Mouse (Mus musculus): ENCODE data around the gene Mecr. TPM values are rescaled to one million over a fixed set of nuclear protein-coding genes. Genes with fewer than 3 reads are reported as not detected.

Mecr gene
- polyA plus RNA-seq, 1 experiment from 2014 or later, result 86.6 TPM

DNA sequence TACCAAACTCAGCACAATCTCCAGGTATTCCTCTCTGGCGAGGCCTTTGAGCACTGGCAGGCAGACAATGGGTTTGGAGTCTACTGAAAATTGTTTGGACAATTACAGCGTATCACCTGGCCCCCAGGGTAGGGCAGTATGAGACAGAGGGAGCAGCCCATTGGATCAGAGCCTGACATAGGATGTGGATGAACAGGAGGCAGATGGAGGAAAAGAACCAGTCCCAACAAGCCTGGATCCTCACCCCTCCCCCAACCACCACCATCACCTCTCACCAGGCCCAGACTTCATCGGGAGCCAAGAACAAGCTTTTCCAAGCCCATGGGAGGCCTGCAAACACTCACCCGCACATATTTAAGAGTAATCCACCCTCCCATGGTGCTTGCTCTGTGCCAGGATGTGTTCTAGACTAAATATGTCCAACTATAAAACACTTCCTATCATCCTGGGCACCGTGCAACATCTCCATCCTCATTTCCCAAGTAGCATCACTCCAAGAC, 11.7 kb upstream of the Mecr start:
- 68% methylated on average over 5 of the region's 5 CpGs for whole genome bisulfite sequencing
- Histone ChIP-seq H3K4me3 (ENCODE audit: low read length) (no peak overlapping the region), H3K27ac (ENCODE audit: low read length) (no peak overlapping the region), H3K9me3 (ENCODE audit: control insufficient read depth, low read length) (no peaks in the 10 kb centered on the region), H3K4me1 (ENCODE audit: control insufficient read depth, insufficient read depth, low read length) (peaks cover 7% of the 10 kb centered on the region), H3K36me3 (ENCODE audit: control insufficient read depth, insufficient read depth, low read length) (no peaks in the 10 kb centered on the region), H3K4me2 (ENCODE audit: low read depth, low read length) (no peak overlapping the region), H3K9ac (ENCODE audit: low read depth, low read length) (no peak overlapping the region), H3K27me3 (replicated peaks; ENCODE audit: control insufficient read depth, insufficient read depth, low read length) (peaks cover 5% of the 10 kb centered on the region; the same call in 1 of the 2 replicates)
- ATAC-seq, result no peak

DNA sequence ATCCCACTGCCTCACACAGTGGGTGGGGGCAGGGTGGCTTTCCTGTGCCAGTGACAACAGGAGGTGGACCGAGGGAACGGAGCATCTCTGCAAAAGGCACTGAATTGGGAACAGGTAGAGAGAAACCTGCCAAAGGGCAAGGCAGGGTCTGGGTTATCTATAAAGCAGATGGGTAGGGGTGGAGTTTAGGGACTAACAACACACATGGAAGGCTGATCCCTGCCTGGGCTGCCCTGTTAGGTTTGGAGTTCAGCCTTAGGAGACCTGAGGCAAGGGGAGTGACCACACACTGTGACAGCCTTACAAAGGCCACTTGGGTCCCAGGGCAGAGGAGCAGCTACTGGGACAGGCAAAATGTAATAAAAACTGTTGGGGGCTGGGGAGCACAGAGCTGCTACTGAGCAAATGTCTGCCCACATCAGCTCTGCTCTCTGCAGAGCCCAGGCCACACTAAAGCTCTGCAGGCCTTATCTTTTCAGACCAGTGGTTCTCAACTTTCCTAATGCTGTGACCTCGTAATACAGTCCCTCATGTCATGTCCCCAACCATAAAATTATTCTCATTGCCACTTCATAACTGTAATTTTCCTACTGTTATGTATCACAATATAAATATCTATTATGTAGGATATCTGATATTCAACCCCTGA, 10.4 kb upstream of the Mecr start:
- H3K27ac ChIP-seq (ENCODE audit: low read length), result no peak overlapping the region
- H3K4me1 ChIP-seq (ENCODE audit: control insufficient read depth, insufficient read depth, low read length), result peaks cover 9% of the 10 kb centered on the region
- no peaks in the 10 kb centered on the region for H3K9me3 ChIP-seq (ENCODE audit: control insufficient read depth, low read length)
- 83% methylated on average over 3 of the region's 3 CpGs for WGBS
- no peak overlapping the region for H3K4me3 ChIP-seq (ENCODE audit: low read length)
- no peak for ATAC-seq
- H3K4me2 ChIP-seq (ENCODE audit: low read depth, low read length), result no peak overlapping the region
- no peak overlapping the region for H3K9ac ChIP-seq (ENCODE audit: low read depth, low read length)
- H3K27me3 ChIP-seq (replicated peaks; ENCODE audit: control insufficient read depth, insufficient read depth, low read length), result peaks cover 12% of the 10 kb centered on the region; the same call in 1 of the 2 replicates
- no peaks in the 10 kb centered on the region for H3K36me3 ChIP-seq (ENCODE audit: control insufficient read depth, insufficient read depth, low read length)

DNA sequence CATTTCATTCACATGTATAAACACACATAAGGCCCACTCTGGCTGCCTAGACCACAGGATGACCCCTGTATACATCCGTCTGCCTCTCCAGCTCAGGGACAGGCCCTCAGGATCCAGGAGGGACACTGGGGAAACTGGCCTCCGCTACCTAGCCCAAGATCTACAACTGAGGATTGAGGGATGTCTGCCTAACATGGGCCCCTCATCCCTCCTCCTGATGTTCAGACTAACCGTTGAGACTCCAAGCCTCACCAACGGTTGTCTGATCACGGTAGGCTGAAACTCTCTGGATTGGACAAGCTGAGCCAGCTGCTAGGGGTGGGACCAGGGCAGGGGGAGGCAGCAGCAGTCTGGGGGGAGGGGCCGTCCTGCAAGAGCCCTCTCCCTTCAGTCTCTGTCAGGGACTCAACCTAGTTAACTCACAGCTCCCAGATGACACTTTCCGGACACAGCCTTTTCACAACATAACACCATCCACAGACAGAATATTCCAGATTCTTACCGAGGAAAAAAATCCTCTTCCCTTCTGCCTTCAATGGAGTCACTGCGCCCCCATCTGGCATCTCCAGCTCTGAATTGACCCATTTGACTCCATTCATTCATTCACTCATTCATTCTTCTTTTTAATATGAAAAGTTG, 9.2 kb upstream of the Mecr start:
- Histone ChIP-seq H3K27ac (ENCODE audit: low read length) (no peak overlapping the region), H3K27me3 (replicated peaks; ENCODE audit: control insufficient read depth, insufficient read depth, low read length) (peaks cover 12% of the 10 kb centered on the region; the same call in 1 of the 2 replicates), H3K9ac (ENCODE audit: low read depth, low read length) (no peak overlapping the region), H3K4me2 (ENCODE audit: low read depth, low read length) (no peak overlapping the region), H3K9me3 (ENCODE audit: control insufficient read depth, low read length) (no peaks in the 10 kb centered on the region), H3K4me3 (ENCODE audit: low read length) (no peak overlapping the region), H3K4me1 (ENCODE audit: control insufficient read depth, insufficient read depth, low read length) (peaks cover 11% of the 10 kb centered on the region), H3K36me3 (ENCODE audit: control insufficient read depth, insufficient read depth, low read length) (no peaks in the 10 kb centered on the region)
- ATAC-seq, result no peak
- 27% methylated on average over 9 of the region's 9 CpGs for WGBS

DNA sequence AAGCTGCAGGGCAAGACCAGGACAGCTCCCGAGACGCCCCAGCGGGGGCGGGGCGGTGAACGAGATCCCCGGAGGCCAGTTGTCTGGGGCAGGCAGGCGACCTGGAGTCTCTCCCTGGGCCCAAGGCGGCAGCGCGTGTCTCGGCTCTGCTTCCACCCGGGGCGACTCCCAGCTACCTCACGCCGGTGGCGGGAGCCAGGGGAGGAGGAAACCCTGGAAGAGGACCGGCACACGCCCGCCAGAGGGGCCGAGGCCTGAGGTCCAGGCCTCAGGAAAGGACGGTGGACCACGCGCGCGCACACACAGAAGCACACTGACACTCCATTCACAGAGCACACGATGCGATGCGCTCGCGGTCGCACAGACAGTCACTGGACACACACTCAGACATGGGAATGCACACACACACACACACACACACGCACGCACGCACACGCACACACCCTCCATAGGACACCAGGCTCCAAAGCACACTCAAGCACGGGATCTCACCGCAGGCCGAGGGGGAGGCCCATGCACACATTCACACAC, 6.9 kb upstream of the Mecr start:
- WGBS, result 3% methylated on average over 39 of the region's 39 CpGs
- peaks cover 11% of the 10 kb centered on the region for H3K4me1 ChIP-seq (ENCODE audit: control insufficient read depth, insufficient read depth, low read length)
- peak overlapping the region; percentile 71 for H3K4me3 ChIP-seq (ENCODE audit: low read length)
- peak; percentile 17; the same call in 1 of the 2 replicates for ATAC-seq
- H3K27ac ChIP-seq (ENCODE audit: low read length), result no peak overlapping the region
- H3K9me3 ChIP-seq (ENCODE audit: control insufficient read depth, low read length), result no peaks in the 10 kb centered on the region
- H3K27me3 ChIP-seq (replicated peaks; ENCODE audit: control insufficient read depth, insufficient read depth, low read length), result peaks cover 12% of the 10 kb centered on the region; the same call in 1 of the 2 replicates
- peak overlapping the region; percentile 76 for H3K9ac ChIP-seq (ENCODE audit: low read depth, low read length)
- H3K4me2 ChIP-seq (ENCODE audit: low read depth, low read length), result peak overlapping the region; percentile 100
- H3K36me3 ChIP-seq (ENCODE audit: control insufficient read depth, insufficient read depth, low read length), result no peaks in the 10 kb centered on the region

DNA sequence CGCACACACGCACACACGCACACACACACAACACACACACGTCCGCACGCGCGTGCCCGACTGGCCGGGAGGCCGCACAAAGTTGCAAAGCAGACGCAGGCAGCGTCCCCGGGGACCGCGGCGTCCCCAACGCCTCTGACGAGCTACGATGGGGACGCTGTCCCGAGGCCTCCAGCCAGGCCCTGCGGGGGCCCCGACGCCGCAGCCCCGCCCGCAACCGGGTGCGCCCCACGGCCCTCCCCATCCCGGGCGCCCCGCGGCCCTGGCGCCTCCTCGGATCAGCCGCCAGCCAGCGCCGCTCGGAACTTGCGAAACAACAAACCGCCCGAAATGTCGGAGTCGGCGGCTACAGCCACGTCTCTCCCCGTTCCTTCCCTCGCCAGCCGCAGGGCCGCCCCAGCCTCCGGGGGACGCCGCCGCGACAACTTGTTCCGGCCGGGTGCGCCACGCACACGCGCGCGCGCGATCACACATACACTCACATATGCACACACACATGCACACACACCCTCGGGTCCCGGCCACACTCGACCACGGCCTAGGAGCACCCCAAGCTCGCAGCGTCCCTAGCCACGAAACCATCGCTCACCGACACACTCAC, 6.3 kb upstream of the Mecr start:
- WGBS, result under 1% methylated on average over 65 of the region's 76 CpGs
- Histone ChIP-seq H3K27me3 (replicated peaks; ENCODE audit: control insufficient read depth, insufficient read depth, low read length) (peaks cover 12% of the 10 kb centered on the region; the same call in 1 of the 2 replicates), H3K4me2 (ENCODE audit: low read depth, low read length) (peak overlapping the region; percentile 100), H3K36me3 (ENCODE audit: control insufficient read depth, insufficient read depth, low read length) (no peaks in the 10 kb centered on the region), H3K9ac (ENCODE audit: low read depth, low read length) (peak overlapping the region; percentile 76), H3K4me1 (ENCODE audit: control insufficient read depth, insufficient read depth, low read length) (peaks cover 11% of the 10 kb centered on the region), H3K9me3 (ENCODE audit: control insufficient read depth, low read length) (no peaks in the 10 kb centered on the region), H3K4me3 (ENCODE audit: low read length) (peak overlapping the region; percentile 71), H3K27ac (ENCODE audit: low read length) (no peak overlapping the region)
- peak; percentile 21 for ATAC-seq

DNA sequence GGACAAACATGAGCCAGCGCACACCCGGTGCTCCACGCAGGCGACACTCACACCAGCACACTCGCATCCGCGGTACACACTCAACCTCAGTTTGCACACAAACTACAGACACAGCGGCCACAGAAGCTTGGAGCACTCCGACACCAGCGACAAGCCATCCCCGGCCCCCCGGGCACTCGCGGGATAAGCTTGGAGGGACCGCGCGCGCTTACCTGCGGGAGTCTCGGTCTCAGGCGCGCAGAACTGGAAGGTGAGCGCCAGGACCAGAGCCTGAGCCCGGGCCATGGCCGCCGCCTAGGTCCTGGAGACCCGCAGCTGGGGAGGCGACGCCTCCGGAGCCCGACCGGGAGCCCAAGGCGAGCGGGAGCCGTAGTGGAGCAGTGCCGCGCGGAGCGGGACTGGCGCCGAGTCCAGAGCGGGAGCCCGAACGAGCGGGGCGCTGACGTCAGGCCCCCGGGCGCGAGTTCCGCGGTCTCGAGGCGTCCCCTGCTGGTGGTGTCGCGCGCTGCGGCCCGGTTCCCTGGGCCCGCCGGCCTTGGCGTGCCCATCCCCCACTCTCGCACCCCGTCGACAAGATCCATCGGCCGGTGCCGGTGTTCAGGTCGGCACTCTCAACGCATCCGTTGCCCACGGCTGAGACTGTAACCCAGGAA, 5.3 kb upstream of the Mecr start, which contains the start of gene Ptpru:
Ptpru (minus strand) TSS at position 417 of the 653 bp plus-strand sequence.
- H3K4me1 ChIP-seq (ENCODE audit: control insufficient read depth, insufficient read depth, low read length), result peaks cover 11% of the 10 kb centered on the region
- H3K9ac ChIP-seq (ENCODE audit: low read depth, low read length), result peak within 1 kb of the TSS; percentile 76
- no peak within 1 kb of the TSS for H3K27ac ChIP-seq (ENCODE audit: low read length)
- no peaks in the 10 kb centered on the region for H3K36me3 ChIP-seq (ENCODE audit: control insufficient read depth, insufficient read depth, low read length)
- no peaks in the 10 kb centered on the region for H3K9me3 ChIP-seq (ENCODE audit: control insufficient read depth, low read length)
- peak within 1 kb of the TSS; percentile 100 for H3K4me2 ChIP-seq (ENCODE audit: low read depth, low read length)
- peak within 1 kb of the TSS; percentile 71 for H3K4me3 ChIP-seq (ENCODE audit: low read length)
- peak; percentile 86 for ATAC-seq
- under 1% methylated on average over 72 of the region's 72 CpGs for WGBS
- peaks cover 12% of the 10 kb centered on the region; the same call in 1 of the 2 replicates for H3K27me3 ChIP-seq (replicated peaks; ENCODE audit: control insufficient read depth, insufficient read depth, low read length)

DNA sequence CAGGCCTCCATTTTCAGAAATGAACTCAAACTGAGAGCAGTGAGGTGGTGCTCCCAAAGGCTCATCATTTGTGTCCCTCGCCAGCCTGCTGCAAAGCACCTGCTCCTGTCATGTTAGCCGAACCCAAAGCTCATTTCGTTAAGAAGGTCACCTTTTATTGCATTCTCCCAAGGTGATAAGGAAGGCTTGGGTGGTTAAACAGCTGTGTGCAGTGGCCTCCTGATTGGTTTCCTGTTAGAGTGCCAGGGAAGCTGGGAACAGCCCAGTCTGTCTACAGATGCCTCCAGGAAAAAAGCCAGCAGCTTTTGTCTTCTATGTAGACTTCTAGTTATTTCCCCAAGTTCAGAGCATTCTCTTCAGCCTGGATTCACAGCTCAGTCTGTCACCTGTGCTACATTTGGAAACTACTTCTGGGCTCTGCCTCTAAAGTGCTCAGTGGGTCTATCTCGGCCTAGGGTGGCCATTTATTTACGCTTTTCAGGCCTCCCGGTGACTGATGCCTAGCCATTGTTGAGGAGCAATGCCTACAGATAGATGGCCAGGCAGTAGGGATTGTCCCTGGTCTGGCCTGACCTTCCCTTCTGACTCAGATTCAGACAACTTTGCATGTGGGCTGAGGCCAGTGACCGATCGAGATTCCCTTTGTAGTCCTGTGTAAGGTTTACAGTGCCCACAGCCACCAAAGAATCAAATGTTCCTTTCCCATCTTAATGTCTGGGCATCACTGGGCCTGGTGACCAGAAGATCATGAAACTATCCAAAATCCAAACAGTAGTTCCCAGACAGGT, 2.9 kb downstream of the Mecr start:
- no peak overlapping the region for H3K27ac ChIP-seq (ENCODE audit: low read length)

DNA sequence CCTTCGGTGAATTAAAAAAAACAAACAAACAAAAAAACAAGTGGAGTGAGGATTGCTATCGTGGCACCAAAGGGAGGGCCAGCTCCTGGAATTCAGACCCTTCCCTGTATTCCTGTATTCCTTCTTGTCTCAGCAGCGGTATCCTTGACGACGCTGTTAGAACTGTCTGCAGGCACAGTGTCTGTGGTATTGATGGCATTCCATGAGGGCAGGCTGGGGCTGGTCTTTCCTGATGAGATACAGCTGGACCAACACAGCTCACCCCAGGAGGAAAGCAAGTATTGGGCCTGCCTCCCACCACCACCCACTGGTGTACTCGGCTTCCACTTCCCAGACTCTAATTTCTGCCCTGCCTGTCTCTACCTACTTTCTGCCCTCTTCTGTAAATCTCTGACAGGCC, 4.8 kb downstream of the Mecr start:
- ATAC-seq, result no peak
- 70% methylated on average over 6 of the region's 6 CpGs for WGBS
- no peaks in the 10 kb centered on the region for H3K36me3 ChIP-seq (ENCODE audit: control insufficient read depth, insufficient read depth, low read length)

More for the DNA sequence above, 2.9 kb downstream of the Mecr start:
- no peaks in the 10 kb centered on the region for H3K9me3 ChIP-seq (ENCODE audit: control insufficient read depth, low read length)
- no peaks in the 10 kb centered on the region for H3K27me3 ChIP-seq (replicated peaks; ENCODE audit: control insufficient read depth, insufficient read depth, low read length)
- no peak overlapping the region for H3K4me2 ChIP-seq (ENCODE audit: low read depth, low read length)
- peaks cover 19% of the 10 kb centered on the region for H3K4me1 ChIP-seq (ENCODE audit: control insufficient read depth, insufficient read depth, low read length)
- H3K4me3 ChIP-seq (ENCODE audit: low read length), result no peak overlapping the region
- peak overlapping the region; percentile 42; the same call in 1 of the 2 replicates for H3K9ac ChIP-seq (ENCODE audit: low read depth, low read length)
- H3K36me3 ChIP-seq (ENCODE audit: control insufficient read depth, insufficient read depth, low read length), result no peaks in the 10 kb centered on the region
- ATAC-seq, result peak; percentile 81
- 73% methylated on average over 8 of the region's 8 CpGs for WGBS

More for the DNA sequence above, 4.8 kb downstream of the Mecr start:
- Histone ChIP-seq H3K4me3 (ENCODE audit: low read length) (no peak overlapping the region), H3K9ac (ENCODE audit: low read depth, low read length) (no peak overlapping the region), H3K4me2 (ENCODE audit: low read depth, low read length) (no peak overlapping the region), H3K4me1 (ENCODE audit: control insufficient read depth, insufficient read depth, low read length) (peaks cover 19% of the 10 kb centered on the region), H3K27ac (ENCODE audit: low read length) (no peak overlapping the region), H3K9me3 (ENCODE audit: control insufficient read depth, low read length) (no peaks in the 10 kb centered on the region), H3K27me3 (replicated peaks; ENCODE audit: control insufficient read depth, insufficient read depth, low read length) (no peaks in the 10 kb centered on the region)

Measured in intestine, embryonic 16.5 days (tissue).